Mouse (Mus musculus) heart, embryonic 16.5 days (tissue): ENCODE results near the gene Nek8. TPM values are rescaled to one million over a fixed set of nuclear protein-coding genes. Genes with fewer than 3 reads are reported as not detected.

Experiments used
- ATAC-seq: fragments of 200-750 bp; cut with Nextera tagmentation; replicated peaks from 2 replicates; pipeline ENCODE4 v1.8.0; 2017; ENCODE audit warnings: moderate number of reproducible peaks; ENCODE audit not compliant: insufficient read depth, low FRiP score; ENCODE audit errors: extremely low read depth
- H3K27ac ChIP-seq: fragments of 300-500 bp; sonication (generic); 2 replicates; pipeline ENCODE4 v1.5.1; 2014; ENCODE audit warnings: mild to moderate bottlenecking, low read length, control low read depth, moderate library complexity
- H3K27me3 ChIP-seq: fragments of 300-500 bp; sonication (generic); 2 replicates; pipeline ENCODE4 v1.6.1; 2014; ENCODE audit warnings: low read length, mixed read lengths; ENCODE audit not compliant: control insufficient read depth, insufficient read depth
- H3K36me3 ChIP-seq: fragments of 300-500 bp; sonication (generic); 2 replicates; pipeline ENCODE4 v1.6.1; 2014; ENCODE audit not compliant: control insufficient read depth, insufficient read depth
- H3K4me1 ChIP-seq: fragments of 300-500 bp; sonication (generic); 2 replicates; pipeline ENCODE4 v1.6.1; 2014; ENCODE audit warnings: low read length, mixed read lengths; ENCODE audit not compliant: control insufficient read depth, insufficient read depth
- H3K4me2 ChIP-seq: fragments of 300-500 bp; sonication (generic); 2 replicates; pipeline ENCODE4 v1.6.1; 2014; ENCODE audit warnings: low read depth, mild to moderate bottlenecking, control low read depth, low read length
- H3K4me3 ChIP-seq: fragments of 300-500 bp; sonication (generic); 2 replicates; pipeline ENCODE4 v1.5.1; 2014; ENCODE audit warnings: mild to moderate bottlenecking, control low read depth, low read length
- H3K9ac ChIP-seq: fragments of 300-500 bp; sonication (generic); 2 replicates; pipeline ENCODE4 v1.6.1; 2014; ENCODE audit warnings: low read length, control low read depth
- H3K9me3 ChIP-seq: fragments of 300-500 bp; sonication (generic); replicated peaks from 2 replicates; pipeline ENCODE4 v1.6.1; 2016; ENCODE audit warnings: low read length; ENCODE audit not compliant: control insufficient read depth
- WGBS: fragments of 180-500 bp; shearing (Covaris S2); extraction: QIAGEN DNeasy Blood & Tissue Kit; methylation state at CpG from one replicate; pipeline ENCODE4 v1.1.7; 2014; 5-methylcytosine and 5-hydroxymethylcytosine counted together
- polyA plus RNA-seq: library from polyadenylated mRNA; unstranded; fragments of >200 nt; fragmentation: Nextera tagmentation; extraction: Ambion mirVana; gene quantifications from 2 replicates; pipeline ENCODE4 v1.2.1, GENCODE M21; 2015

The Nek8 gene
- polyA plus RNA-seq, 1 experiment from 2014 or later, result 17.7 TPM

- no peak overlapping the region for H3K27ac ChIP-seq
- WGBS, result 70% methylated on average over 4 of the region's 4 CpGs
- peaks cover 5% of the 10 kb centered on the region; the same call in 1 of the 2 replicates for H3K36me3 ChIP-seq
- no peak overlapping the region for H3K9ac ChIP-seq
- no peak overlapping the region for H3K4me2 ChIP-seq
- H3K4me1 ChIP-seq, result peaks cover 5% of the 10 kb centered on the region
- H3K9me3 ChIP-seq, result no peaks in the 10 kb centered on the region
- no peak overlapping the region for H3K4me3 ChIP-seq
- no peaks in the 10 kb centered on the region for H3K27me3 ChIP-seq
- no peak for ATAC-seq
Observed at GRCm38 (mm10) chr11:78171328-78171727, 5.1 kb downstream of the Nek8 start.

- H3K27ac ChIP-seq, result no peak overlapping the region
- H3K4me2 ChIP-seq, result no peak overlapping the region
- H3K4me1 ChIP-seq, result peaks cover 11% of the 10 kb centered on the region
- H3K27me3 ChIP-seq, result no peaks in the 10 kb centered on the region
- 88% methylated on average over 15 of the region's 15 CpGs for WGBS
- no peak for ATAC-seq
- H3K4me3 ChIP-seq, result no peak overlapping the region
- no peaks in the 10 kb centered on the region for H3K9me3 ChIP-seq
- no peak overlapping the region for H3K9ac ChIP-seq
- H3K36me3 ChIP-seq, result peaks cover 5% of the 10 kb centered on the region; the same call in 1 of the 2 replicates
Observed at GRCm38 (mm10) chr11:78170306-78170705, 6.2 kb downstream of the Nek8 start.

GRCm38 (mm10) chr11:78168541-78169468, 7.7 kb downstream of the Nek8 start:
- H3K9ac ChIP-seq, result no peak overlapping the region
- H3K4me2 ChIP-seq, result peak overlapping the region; percentile 13; the same call in 1 of the 2 replicates
- no peaks in the 10 kb centered on the region for H3K9me3 ChIP-seq
- no peak overlapping the region for H3K4me3 ChIP-seq
- 48% methylated on average over 19 of the region's 19 CpGs for WGBS
- no peaks in the 10 kb centered on the region for H3K27me3 ChIP-seq
- peaks cover 5% of the 10 kb centered on the region; the same call in 1 of the 2 replicates for H3K36me3 ChIP-seq
- peaks cover 12% of the 10 kb centered on the region for H3K4me1 ChIP-seq
- no peak for ATAC-seq
- H3K27ac ChIP-seq, result no peak overlapping the region

GRCm38 (mm10) chr11:78167257-78167959, 9.1 kb downstream of the Nek8 start:
- 87% methylated on average over 14 of the region's 14 CpGs for WGBS
- ATAC-seq, result no peak
- Histone ChIP-seq H3K9me3 (no peaks in the 10 kb centered on the region), H3K36me3 (peaks cover 5% of the 10 kb centered on the region; the same call in 1 of the 2 replicates), H3K4me1 (peaks cover 26% of the 10 kb centered on the region), H3K4me2 (no peak overlapping the region), H3K27ac (no peak overlapping the region), H3K9ac (no peak overlapping the region), H3K27me3 (no peaks in the 10 kb centered on the region), H3K4me3 (no peak overlapping the region)

- Histone ChIP-seq H3K9me3 (no peaks in the 10 kb centered on the region), H3K4me3 (no peak overlapping the region), H3K27me3 (no peaks in the 10 kb centered on the region), H3K36me3 (peaks cover 5% of the 10 kb centered on the region; the same call in 1 of the 2 replicates), H3K4me2 (no peak overlapping the region), H3K9ac (no peak overlapping the region), H3K27ac (0 out of 2 replicates have a peak overlapping the region, but pooled peaks have one; percentile 93), H3K4me1 (peaks cover 32% of the 10 kb centered on the region)
- no peak for ATAC-seq
- WGBS, result 75% methylated on average over 6 of the region's 6 CpGs
Observed at GRCm38 (mm10) chr11:78166640-78167039, 9.8 kb downstream of the Nek8 start.

GRCm38 (mm10) chr11:78166161-78166560, 10.3 kb downstream of the Nek8 start:
- peak overlapping the region; percentile 92 for H3K4me2 ChIP-seq
- peak overlapping the region; percentile 87 for H3K4me3 ChIP-seq
- H3K36me3 ChIP-seq, result peaks cover 4% of the 10 kb centered on the region; the same call in 1 of the 2 replicates
- H3K9ac ChIP-seq, result peak overlapping the region; percentile 95
- peak overlapping the region; percentile 93 for H3K27ac ChIP-seq
- no peaks in the 10 kb centered on the region for H3K27me3 ChIP-seq
- ATAC-seq, result no peak
- peaks cover 32% of the 10 kb centered on the region for H3K4me1 ChIP-seq
- no peaks in the 10 kb centered on the region for H3K9me3 ChIP-seq
- 48% methylated on average over 4 of the region's 4 CpGs for WGBS

- ATAC-seq, result peak; percentile 10
- 2% methylated on average over 16 of the region's 16 CpGs for WGBS
- Histone ChIP-seq H3K9me3 (no peaks in the 10 kb centered on the region), H3K36me3 (peaks cover 3% of the 10 kb centered on the region; the same call in 1 of the 2 replicates), H3K4me2 (peak overlapping the region; percentile 92), H3K27ac (peak overlapping the region; percentile 93), H3K4me1 (peaks cover 32% of the 10 kb centered on the region), H3K9ac (peak overlapping the region; percentile 95), H3K4me3 (peak overlapping the region; percentile 87), H3K27me3 (no peaks in the 10 kb centered on the region)
Observed at GRCm38 (mm10) chr11:78165761-78166109, 10.7 kb downstream of the Nek8 start.

- peak; percentile 86 for ATAC-seq
Observed at GRCm38 (mm10) chr11:78164924-78165760, 11.3 kb downstream of the Nek8 start, which contains the start of gene Traf4. TSS of gene Traf4 (minus strand) at chr11:78165589.

More at GRCm38 (mm10) chr11:78164924-78165760, 11.3 kb downstream of the Nek8 start, which contains the start of gene Traf4:
- no peaks in the 10 kb centered on the region for H3K9me3 ChIP-seq
- under 1% methylated on average over 76 of the region's 78 CpGs for WGBS
- peaks cover 9% of the 10 kb centered on the region for H3K36me3 ChIP-seq
- H3K4me1 ChIP-seq, result peaks cover 32% of the 10 kb centered on the region
- peak within 1 kb of the TSS; percentile 87 for H3K4me3 ChIP-seq
- H3K9ac ChIP-seq, result peak within 1 kb of the TSS; percentile 95
- peak within 1 kb of the TSS; percentile 92 for H3K4me2 ChIP-seq
- H3K27ac ChIP-seq, result peak within 1 kb of the TSS; percentile 93
- no peaks in the 10 kb centered on the region for H3K27me3 ChIP-seq
